Mouse (Mus musculus): ENCODE data around the gene Nrd1. TPM values are rescaled to one million over a fixed set of nuclear protein-coding genes. Genes with fewer than 3 reads are reported as not detected.

The Nrd1 gene
- total and polyA plus RNA-seq, 3 experiments: 24.2 to 883 (median 72.7) TPM

- TF ChIP-seq CHD1 (IDR thresholded peaks at IDR 0.05; ENCODE audit: low read depth, low read length) (no peak), RAD21 (IDR thresholded peaks at IDR 0.05; ENCODE audit: low read depth, low read length) (no peak), POLR2AphosphoS5 (IDR thresholded peaks at IDR 0.05; ENCODE audit: borderline replicate concordance, low read depth, low read length) (no peak)
These were observed 17.0 kb downstream of the Nrd1 start (continued) for GRCm38 (mm10) chr4:109017441-109017840.

DNA sequence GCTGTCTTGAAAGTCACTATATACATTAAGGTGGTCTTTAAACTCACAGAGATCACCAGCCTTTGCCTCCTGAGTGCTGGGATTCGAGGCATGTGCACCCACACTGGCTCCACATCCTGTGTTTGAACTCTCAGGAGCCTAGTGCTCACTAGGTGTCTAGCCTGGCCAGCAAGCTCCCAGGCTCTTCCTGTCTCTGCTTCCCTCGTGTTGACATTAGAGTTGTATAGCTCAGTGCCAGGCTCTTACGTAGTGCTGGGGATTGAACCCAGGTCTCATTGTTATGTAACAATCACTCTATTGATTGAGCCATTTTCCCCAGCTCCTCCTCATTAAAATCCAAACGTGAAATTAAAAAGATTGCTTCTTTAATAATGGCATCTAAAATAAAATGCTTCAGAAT, 18.8 kb downstream of the Nrd1 start:
- Histone ChIP-seq H3K27ac (ENCODE audit: control insufficient read depth, low read depth, low read length) (no peak overlapping the region), H3K36me3 (ENCODE audit: control insufficient read depth in 1 of 2, insufficient read depth in 2 of 2, low read length in 2 of 2) (peaks cover 0 to 19% of the 10 kb centered on the region in 2 experiments; a peak in 2 of 4 replicates), H3K9ac (ENCODE audit: control insufficient read depth, low read depth, low read length, poor library complexity, severe bottlenecking) (no peak overlapping the region), H3K27me3 (ENCODE audit: control insufficient read depth in 1 of 2, insufficient read depth in 2 of 2, low read length in 2 of 2) (no peaks in the 10 kb centered on the region), H3K4me3 (ENCODE audit: control insufficient read depth in 1 of 2, insufficient read depth in 1 of 2, low read depth in 2 of 2, low read length in 2 of 2) (no peak overlapping the region), H3K79me2 (ENCODE audit: control insufficient read depth, insufficient read depth, low read length, poor library complexity) (no peaks in the 10 kb centered on the region; the same call in 1 of the 2 replicates), H3K4me1 (ENCODE audit: control insufficient read depth in 1 of 2, insufficient read depth in 2 of 2, low read length in 2 of 2) (no peaks in the 10 kb centered on the region), H3K9me3 (replicated peaks; ENCODE audit: insufficient read depth, low read length) (no peaks in the 10 kb centered on the region)
- DNase-seq (ENCODE audit: low read depth, low spot score): no peak
- TF ChIP-seq ETS1 (IDR thresholded peaks at IDR 0.05; ENCODE audit: low read depth, low read length) (no peak), EP300 (IDR thresholded peaks at IDR 0.05; ENCODE audit: low read depth in 1 of 2, low read length in 2 of 2) (no peak), POLR2AphosphoS2 (IDR thresholded peaks at IDR 0.05; ENCODE audit: low read length) (no peak), E2F4 (IDR thresholded peaks at IDR 0.05; ENCODE audit: borderline replicate concordance, low read depth, low read length) (no peak), BHLHE40 (IDR thresholded peaks at IDR 0.05; ENCODE audit: borderline replicate concordance, low read depth, low read length) (no peak), SMC3 (IDR thresholded peaks at IDR 0.05; ENCODE audit: low read depth, low read length) (no peak), CTCF (IDR thresholded peaks at IDR 0.05 in 2 of 3, conservative IDR thresholded peaks at IDR 0.05 in 1 of 3; ENCODE audit: control insufficient read depth in 1 of 3, insufficient read depth in 1 of 3, low read depth in 2 of 3, low read length in 3 of 3, poor library complexity in 1 of 3, severe bottlenecking in 1 of 3) (no peak), ZC3H11A (IDR thresholded peaks at IDR 0.05; ENCODE audit: low read depth, low read length) (no peak)

- Histone ChIP-seq H3K4me1 (ENCODE audit: control insufficient read depth in 1 of 2, insufficient read depth in 2 of 2, low read length in 2 of 2) (no peaks in the 10 kb centered on the region), H3K4me3 (ENCODE audit: control insufficient read depth in 1 of 2, insufficient read depth in 1 of 2, low read depth in 2 of 2, low read length in 2 of 2) (no peak overlapping the region), H3K36me3 (ENCODE audit: control insufficient read depth in 1 of 2, insufficient read depth in 2 of 2, low read length in 2 of 2) (peaks cover 0 to 21% of the 10 kb centered on the region in 2 experiments; a peak in 2 of 4 replicates), H3K9me3 (replicated peaks; ENCODE audit: insufficient read depth, low read length) (no peaks in the 10 kb centered on the region), H3K27me3 (ENCODE audit: control insufficient read depth in 1 of 2, insufficient read depth in 2 of 2, low read length in 2 of 2) (no peaks in the 10 kb centered on the region), H3K79me2 (ENCODE audit: control insufficient read depth, insufficient read depth, low read length, poor library complexity) (no peaks in the 10 kb centered on the region), H3K27ac (ENCODE audit: control insufficient read depth, low read depth, low read length) (no peak overlapping the region), H3K9ac (ENCODE audit: control insufficient read depth, low read depth, low read length, poor library complexity, severe bottlenecking) (no peak overlapping the region)
- DNase-seq (ENCODE audit: low read depth, low spot score): no peak
- TF ChIP-seq EP300 (IDR thresholded peaks at IDR 0.05; ENCODE audit: low read depth in 1 of 2, low read length in 2 of 2) (no peak), KAT2A (conservative IDR thresholded peaks at IDR 0.05; ENCODE audit: low read depth, low read length) (no peak), ZKSCAN1 (IDR thresholded peaks at IDR 0.05; ENCODE audit: low read depth, low read length) (no peak), MXI1 (IDR thresholded peaks at IDR 0.05; ENCODE audit: low read depth, low read length) (no peak), BHLHE40 (IDR thresholded peaks at IDR 0.05; ENCODE audit: borderline replicate concordance, low read depth, low read length) (no peak), ETS1 (IDR thresholded peaks at IDR 0.05; ENCODE audit: low read depth, low read length) (no peak), RAD21 (IDR thresholded peaks at IDR 0.05; ENCODE audit: low read depth, low read length) (no peak), TAL1 (IDR thresholded peaks at IDR 0.05; ENCODE audit: low read length) (no peak)
These were observed 21.5 kb downstream of the Nrd1 start for GRCm38 (mm10) chr4:109021976-109022375.

All from MEL (cell line).